Mouse (Mus musculus) neural tube, embryonic 10.5 days (tissue): Measurements from ENCODE around the gene Alk.

Experiments used
- DNase-seq: peaks from one replicate; pipeline ENCODE4 v3.0.0-alpha.2; 2017; ENCODE audit warnings: low spot score; ENCODE audit errors: extremely low spot score

Alk gene

DNA sequence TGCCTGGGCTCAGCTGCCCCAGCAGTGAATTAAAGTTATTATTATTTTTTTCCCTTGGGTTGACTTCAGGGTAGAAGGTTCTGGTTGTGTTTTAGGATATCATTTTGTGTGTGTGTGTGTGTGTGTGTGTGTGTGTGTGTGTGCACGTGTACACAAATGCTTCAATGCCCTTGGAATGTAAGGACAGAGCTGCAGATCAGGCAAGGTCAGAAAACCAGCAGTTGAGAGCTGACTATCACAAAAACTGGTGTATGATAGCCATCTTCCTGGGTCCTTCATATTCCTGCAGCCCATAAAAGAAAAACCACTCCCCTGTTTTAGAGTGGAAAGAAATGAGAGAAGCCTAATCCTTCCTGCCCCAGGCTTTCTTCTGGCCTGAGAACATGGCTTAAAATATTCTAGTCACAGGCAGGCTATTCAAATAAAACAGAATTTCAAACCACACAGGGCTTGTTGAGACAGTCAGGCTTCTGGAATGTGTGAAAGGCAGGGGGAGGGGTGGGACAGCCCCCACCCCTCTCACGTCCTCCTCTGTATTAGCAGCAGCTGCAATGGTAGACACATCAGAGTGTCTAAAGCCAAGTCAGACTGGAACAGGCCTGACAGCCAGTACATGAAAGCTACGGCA lies 623.8 kb downstream of the Alk start:
- DNase-seq = no peak

DNA sequence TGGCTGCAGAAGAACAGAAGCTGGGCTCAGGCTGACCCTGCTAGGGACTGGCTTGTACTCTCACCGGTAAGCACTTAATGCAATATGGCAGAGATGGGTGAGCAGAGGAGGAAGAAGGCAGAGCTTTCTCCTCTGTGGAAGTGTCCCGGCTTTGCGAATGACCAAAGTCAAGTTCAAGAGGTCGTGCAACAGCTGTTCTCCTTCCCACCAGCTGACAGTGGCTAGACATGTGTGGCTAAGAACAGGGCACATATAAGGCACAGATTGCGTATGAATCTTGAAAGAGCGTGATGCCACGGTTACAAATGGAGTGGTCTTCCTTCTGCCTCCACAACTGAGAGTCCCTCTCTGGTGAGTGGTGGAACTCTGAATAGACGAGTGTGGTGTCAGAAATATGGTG lies 625.3 kb downstream of the Alk start:
- DNase-seq = no peak

DNA sequence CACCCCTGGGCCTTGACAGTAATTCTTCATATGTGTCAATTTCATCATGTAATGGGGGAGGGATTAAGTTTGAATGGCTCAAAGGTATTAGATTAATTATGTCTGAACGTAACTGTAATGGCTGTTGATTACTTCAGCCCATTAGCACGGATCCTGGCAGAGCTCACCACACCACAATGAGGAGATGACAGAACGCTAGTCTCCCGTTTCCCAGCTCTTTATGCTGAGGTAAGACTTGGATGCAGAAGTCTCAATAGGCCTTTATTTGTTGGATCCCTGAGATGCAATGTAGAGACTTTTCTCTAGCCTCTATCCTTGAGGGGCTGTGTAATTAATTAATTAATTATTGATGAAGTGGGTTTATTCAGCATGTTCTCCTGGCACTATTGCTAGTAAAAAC lies 627.8 kb downstream of the Alk start:
- no peak for DNase-seq

DNA sequence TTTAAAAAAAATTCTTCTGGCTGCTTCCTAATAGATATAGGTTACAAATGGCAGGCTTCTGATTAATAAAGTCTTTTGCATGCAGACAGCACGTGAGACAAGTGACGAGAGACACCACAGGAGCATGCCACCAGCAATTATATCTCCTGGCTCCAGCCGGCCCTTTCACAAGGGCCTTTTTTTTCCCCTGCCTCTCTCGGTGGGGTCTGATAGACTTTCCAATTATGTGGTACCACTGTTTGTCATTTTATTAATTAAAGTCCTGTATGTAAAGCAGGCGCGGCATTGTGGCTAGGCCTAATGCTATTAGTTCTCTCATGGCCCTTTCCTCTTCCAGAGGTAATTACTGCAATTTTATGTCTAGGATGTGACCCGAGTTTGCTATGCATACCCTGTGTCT lies 630.7 kb downstream of the Alk start:
- DNase-seq = no peak

DNA sequence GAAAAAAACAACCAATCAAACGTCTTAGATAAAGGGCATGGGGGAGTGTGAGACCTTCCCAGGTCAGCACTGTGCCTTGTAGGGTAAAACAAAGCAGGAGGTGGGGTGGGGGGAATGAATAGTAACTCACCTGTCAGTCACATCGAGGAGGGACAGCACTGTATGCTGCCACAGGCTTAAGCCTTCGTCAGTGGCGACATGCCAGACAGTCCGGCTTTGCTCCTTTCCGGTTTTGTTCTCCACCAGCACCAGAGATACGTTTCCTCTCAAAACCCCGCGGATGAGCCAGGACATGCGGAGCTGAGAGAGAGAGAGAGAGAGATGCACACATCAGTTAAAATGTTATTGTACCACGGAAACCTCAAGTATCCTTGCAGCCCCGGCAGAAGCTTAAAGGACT lies 637.1 kb downstream of the Alk start:
- no peak for DNase-seq

DNA sequence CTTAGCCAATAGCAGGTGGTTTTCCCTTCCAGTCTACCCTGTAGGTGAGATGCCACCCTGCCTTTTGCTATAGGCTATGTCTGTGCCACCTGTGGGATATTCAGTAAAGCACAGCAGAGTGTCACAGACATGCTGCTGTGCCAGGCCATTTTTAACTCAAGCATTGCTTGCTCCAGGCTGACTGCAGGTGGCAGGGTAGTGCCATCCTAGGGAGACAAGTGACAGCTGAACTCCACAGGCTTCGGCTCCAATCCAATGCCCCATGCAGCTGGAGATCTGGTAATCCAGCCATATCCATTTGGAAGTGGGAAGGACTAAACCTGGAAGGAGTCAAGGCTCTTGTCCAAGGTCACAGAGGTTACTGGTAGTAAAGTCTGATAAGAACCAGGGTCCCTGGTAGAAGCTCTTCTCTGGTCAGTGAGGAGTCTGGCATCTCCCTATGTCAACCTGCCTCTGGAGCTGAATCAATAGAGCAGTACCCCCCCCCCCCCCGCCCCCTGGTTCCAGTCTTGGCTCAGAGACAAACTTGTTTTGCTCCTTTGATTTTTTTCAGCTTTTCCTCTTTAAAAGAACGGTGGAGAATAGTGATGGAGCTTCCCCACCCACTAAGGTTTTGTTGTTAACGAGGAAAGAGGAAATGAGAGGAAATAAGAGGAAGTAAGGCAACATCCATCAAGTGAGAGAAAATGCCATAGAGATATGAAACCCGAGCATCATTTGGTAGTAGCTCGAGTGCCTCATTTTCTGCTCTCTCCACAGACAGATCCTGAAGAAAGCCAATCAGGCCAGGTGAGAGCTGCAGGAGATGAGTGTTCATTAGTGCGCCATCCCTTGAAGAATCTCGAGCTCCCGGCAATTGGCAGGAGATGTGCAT lies 638.5 kb downstream of the Alk start:
- no peak for DNase-seq

DNA sequence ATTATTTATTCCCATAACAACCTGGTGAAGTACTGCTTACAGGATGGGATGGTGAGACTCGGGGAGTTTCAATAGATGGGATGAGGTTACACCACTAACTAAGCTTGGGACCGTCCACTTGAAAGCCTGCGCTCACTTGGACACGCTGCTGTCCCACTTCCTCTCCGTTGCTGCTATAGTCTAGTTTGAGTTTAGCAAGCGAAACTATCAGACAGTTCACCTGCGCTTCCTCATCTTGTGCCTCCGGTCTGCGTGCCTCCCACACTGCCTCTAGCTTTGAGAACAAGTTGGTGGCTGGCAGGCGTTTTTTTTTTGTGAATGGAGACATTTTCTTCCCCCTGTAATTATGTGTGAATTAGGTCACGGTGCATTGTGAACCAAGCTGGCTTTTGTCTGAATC lies 639.8 kb downstream of the Alk start:
- no peak for DNase-seq

DNA sequence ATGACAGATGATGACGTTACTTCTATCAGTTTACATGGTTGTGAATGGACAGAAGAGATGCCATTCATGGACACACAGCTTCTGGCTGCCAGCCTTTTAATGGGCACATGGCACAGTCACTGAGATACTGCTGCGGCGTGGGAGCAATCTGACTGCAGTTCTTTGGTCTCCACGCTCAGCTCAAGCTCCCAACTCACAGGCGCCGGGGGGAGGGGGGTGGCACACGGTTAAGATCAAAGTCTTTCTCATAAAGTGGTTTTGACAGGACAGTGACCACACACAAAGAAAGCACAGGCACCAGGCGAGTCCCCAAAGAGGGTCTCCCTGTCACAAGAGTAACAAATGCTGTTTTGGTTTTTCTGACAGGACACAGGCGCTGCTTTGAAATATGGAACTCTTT lies 641.7 kb downstream of the Alk start:
- no peak for DNase-seq

DNA sequence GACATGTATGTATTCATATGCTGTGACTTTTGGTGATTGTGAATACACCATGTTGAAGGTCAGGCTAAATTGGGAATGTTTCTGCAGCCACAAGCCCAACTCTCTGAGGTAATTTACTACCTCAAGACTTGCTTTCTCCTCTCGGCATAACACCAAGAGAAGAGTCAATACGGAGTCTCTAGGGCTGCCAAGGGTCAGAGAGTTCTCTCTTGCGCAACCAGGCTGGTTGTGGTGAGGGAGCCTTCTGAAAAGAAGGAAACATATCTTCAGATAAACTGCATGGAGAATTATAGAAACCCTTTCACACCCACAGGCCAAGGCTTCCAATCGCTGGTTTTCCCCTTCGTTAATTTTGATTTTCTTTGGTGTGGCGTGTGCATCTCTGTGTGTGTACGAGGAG lies 649.4 kb downstream of the Alk start:
- DNase-seq = no peak

DNA sequence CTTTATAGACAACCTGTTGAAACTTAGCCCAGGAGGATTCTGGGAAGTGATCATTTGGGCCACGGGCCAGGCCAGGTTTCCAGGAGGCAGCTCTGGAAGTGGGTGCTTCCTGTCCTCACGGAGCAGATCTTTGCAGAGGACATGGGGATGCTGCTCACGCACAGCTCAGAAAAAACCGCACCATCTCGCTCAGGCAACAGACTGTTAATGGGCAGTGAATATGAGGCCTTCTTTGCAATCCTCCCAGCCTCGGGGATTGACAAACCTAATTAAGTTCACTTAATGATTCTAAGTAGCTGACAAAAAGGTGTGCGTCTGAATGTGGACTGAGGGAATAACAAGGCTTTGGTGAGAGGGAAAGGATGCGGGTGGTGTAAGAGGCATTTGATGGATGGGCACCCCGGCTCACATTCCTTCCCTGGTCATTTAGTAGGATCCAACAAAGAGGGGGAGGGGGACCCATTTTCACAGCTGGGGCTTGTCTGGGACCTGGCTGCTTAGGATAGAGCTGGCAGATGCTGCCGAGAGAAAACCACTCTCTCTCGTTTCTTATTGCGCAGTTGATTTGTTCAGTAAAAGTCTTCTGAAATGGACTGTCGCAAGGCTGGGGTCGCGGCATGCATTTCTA lies 650.1 kb downstream of the Alk start:
- no peak for DNase-seq

DNA sequence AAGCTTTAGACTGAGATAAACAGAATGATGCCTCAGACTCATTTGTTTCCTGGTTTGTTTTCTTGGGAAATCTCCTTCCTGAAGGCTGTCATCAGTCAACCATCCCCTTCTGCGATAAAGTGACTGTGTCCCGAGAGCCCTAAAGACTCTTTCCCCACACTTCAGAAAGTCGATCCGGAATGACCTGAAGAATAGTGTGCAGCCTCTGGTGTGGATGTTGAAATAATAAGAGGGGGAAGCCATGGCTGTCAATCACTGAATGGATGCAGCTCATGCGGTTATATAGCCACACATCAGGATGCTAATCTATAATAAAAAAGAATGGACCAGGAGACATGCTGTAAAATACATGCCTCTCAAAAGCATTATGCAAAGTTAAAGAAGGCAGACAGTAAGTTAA lies 653.5 kb downstream of the Alk start:
- no peak for DNase-seq

DNA sequence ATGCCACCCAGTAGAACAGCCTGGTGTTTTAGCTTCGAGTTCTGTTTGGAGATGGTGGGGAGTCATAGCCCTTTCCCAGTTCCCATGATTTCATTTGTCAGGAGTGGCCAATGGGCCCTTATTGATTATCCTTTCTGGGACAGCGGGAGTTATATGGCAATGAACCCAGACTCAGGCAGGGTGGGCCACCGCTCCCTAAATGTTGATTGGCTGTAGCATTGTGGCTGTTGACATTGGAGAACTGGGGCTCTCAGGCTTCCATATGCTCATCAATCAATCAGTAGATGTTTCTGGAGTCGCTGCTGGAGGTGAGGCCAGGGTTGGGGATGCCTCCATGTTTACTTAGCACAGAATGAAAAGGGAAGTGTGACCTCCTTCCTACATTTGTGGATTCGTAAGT lies 655.7 kb downstream of the Alk start:
- no peak for DNase-seq

DNA sequence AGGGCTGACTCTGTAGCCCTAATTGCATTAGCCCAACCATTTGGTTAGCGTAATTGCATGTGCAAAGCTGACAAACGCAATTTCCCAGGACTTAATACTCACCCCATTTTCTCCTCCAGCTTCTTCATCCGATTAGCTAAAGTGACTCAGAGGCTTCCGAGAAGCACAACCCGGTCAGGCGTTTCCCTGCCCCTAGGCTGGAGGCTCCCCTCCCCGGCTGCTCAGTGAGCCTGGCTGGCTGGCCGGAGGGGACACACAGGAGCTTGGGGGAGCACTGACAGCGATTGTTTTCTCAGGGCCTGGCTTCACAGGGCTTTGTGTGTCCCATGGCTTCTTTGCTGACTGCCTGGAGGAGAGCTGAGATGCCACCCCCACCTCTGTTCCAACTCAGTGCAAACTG lies 657.0 kb downstream of the Alk start:
- DNase-seq = no peak

DNA sequence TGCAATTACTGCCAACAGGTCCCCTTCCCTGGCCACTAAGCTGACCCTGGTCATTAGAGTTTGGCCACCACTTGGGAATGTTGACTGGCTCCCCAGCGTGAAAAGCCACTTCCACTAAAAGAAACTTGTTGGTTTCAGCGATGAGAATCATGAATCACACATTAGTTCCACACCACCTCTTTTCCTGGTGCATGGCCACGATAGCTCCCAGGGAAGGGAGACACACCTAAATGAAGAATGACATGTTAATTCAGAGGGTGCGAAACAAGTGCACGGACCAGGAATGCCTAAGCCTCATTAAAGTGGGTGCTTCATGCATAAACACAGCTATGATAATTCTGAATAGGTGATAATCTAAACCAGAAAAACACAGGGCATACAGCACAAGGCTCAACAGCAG lies 660.4 kb downstream of the Alk start:
- DNase-seq = no peak

DNA sequence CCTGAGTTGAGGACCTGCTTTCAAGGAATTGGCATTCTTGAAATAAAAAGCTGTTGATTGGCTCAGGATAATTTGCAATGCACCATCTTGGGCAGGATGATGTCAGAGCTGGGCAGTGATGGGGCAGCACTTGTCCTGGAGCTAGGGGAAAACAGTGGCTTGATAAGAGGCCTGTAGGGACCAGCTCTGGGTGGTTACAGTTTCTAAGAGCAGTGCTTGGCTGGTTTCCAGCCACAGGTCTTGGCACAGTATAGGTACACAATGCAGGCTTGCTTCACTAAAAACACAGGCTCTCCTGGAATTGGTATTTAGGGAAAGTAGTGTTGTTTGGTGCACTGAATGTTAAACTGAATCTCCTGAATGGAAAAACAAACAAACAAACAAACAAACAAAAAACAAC lies 662.4 kb downstream of the Alk start:
- DNase-seq = no peak

DNA sequence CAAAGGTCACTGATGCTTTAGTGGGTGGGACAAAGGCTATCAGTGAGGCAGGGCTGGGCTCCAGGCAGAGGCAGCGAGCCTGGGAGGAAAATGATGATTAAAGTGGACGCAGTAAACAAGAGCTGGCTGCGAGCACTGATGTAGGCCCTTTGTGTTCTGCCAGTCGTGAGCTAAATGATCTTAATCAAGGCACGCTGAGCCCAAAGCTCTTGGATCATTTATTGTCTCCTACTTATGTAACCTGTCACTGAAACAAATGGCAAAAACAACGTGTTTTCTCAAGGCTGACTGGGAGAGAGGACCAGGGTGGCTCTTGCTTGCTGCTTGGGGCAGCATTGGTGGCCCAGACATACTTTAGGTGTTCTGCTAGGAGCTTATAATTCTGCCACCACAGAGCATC lies 663.0 kb downstream of the Alk start:
- no peak for DNase-seq

DNA sequence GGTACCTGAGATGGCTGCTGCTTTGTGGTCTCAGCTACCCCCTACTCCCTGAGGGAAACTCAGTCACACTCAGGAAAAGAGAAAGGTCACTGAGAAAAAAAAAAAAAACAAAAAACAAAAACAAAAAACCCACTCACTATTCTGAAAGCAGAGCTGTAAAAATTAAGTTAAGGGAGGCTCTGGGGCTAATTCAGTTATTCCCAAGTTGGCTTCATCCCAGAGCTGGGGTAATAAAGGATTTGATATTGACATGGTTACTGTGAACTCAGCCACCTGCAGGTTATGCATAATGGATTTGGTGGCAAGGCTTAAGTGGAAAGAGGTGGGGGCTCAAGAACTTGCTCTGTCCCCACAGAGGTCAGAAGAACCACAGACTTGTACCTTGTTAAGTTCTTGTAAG lies 667.7 kb downstream of the Alk start:
- DNase-seq = no peak

DNA sequence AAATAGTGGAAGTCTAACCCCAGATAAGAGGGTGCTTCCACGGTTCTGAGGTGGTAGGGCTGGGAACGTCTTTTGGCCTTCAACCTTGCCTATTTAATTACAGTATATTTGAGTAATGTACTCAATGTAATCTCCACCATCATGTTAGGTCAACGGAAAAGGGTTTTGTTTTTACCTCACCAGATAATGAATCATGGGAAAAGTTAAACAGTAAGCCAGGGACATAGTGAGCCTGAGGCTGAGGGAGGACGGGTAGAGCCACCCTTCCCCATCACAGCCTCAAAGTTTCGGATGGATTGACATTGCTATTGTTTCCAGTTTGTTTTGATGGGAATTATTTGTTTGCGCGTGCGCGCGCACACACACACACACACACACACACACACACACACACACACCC lies 668.6 kb downstream of the Alk start:
- DNase-seq = no peak

DNA sequence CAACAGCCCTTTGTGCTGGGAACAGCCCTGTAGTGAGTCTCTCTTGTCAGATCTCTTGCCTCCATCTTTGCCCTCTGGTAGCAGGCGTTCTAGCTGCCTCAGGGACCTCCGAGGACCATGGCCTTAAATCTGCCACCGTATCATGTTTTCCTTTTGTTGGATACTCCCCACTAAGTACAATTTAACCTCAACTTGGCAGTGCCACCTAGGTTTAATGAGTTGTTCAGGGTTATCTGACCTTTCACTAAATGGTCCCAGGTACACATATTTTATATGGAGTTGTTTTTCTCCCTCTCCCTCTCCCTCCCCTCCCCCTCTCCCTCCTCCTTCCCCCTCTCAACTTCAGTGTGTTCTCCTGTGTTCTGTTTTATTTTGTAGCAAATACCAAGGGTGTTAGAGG lies 669.1 kb downstream of the Alk start:
- no peak for DNase-seq

DNA sequence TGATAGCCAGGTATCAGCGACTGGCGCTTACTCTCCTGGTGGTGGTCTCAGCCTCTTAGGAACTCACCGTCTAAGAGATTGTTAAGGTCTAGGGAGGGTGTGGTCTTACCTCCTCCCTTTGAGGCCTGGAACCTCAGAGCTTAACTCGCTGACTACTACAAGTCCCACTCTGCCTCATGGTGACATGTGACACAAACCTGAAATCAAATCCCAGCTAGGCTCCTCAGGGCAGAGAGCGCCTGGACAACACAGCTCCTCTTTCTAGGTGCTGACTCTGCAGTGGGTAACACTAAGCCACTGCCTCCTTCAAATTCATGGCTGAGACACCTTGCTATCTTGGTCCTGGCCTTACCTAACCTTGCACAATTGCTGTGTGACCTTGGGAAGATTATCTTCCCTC lies 689.5 kb downstream of the Alk start:
- no peak for DNase-seq

DNA sequence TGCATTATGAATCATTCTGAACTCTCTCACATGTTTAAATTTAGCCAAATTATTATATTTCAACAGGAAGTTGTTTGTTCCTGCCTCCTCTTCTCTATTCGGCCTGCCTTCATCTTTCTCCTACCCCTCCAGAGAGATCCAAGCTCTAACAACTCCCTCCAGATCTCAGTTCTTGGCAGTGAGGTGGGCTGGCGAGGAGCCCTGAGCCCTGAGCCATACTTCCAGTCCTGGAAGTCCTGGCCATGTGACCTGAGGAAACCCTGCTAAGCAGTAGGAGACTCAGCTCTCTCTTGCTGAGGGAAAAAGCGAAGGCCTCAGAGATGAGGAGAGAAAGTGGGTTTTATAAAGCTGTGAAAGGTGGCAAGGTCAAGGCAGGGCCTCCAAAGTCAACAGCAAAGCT lies 689.9 kb downstream of the Alk start:
- no peak for DNase-seq

DNA sequence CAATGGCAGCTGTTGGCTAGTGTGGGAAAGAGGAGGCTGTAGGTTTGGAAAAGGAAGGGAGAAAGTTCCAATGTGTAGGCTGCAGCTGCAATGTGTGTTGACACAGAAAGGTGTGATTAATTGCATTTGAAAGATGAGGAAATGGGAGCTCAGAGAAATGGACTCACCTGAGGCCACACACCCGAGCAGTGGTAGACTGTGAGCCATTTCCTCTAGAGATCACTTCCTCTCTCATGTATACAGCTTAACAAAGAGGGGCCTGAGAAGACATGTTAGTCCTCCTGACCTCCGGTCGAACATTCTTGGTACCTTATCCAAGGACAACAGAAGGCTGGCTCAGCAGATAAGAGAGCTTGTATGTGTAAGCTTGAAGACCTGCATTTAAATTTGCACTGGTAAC lies 691.2 kb downstream of the Alk start:
- no peak for DNase-seq

DNA sequence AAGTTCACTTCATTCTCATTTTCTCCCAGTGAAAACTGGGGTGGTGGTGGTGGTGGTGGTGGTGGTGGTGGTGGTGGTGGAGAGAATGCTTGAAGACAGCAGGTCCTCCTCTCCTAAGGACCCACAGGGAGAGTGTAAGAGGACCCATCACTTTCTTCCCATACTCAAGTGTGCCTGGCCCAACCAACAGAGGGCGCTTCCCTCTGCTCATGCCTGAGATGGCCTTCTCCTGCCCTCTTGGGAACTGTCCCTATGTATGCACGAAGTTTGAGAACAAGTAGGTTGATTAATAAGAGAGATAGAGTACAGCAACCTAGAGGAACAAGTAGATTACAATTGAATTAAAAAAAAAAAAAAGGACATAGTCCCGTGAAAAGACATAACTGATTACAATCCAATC lies 695.3 kb downstream of the Alk start:
- DNase-seq = no peak
